8 mouse cellular contexts compared by ENCODE assay signal in the genomic region with DNA sequence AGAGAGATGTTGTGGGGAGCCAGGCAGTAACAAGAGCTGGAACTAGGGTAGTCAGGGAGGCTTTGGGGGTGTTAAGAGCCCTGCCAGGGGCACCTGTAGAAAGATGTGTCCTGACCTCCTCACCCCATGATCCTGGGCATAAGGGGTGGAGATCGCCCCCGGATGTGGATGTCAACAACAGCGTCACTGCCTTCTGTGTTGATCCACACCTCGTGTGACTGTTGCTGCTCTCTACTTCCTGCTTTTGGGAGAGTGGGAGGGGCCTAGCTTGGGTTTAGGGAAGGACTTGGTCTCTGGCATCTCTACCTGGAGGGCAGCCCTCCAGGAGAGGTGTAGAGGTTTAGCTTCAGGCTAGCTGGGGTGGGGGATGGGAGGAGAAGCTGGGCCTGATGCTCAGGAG. TPM values are rescaled to one million over a fixed set of nuclear protein-coding genes. Genes with fewer than 3 reads are reported as not detected.
DNase-seq lines count a peak whose midpoint lies in the region.

No protein-coding gene starts in this region.

- H3K27me3 ChIP-seq in embryonic facial prominence, embryonic 10.5 days (replicated peaks; ENCODE audit: low read depth, poor library complexity, severe bottlenecking): no peaks in the 10 kb centered on the region
- H3K27me3 ChIP-seq in splenic B cell, adult 2 months (ENCODE audit: control insufficient read depth, insufficient read depth, low read length, poor library complexity, severe bottlenecking): no peaks in the 10 kb centered on the region

- peaks cover 15% of the 10 kb centered on the region for H3K4me1 ChIP-seq in embryonic facial prominence, embryonic 10.5 days

- H3K36me3 ChIP-seq in embryonic facial prominence, embryonic 10.5 days (replicated peaks): peaks cover 33% of the 10 kb centered on the region
- H3K36me3 ChIP-seq in splenic B cell, adult 2 months (ENCODE audit: control insufficient read depth, insufficient read depth, low read length, poor library complexity, severe bottlenecking): no peaks in the 10 kb centered on the region; the same call in none of the 2 replicates

- intact Hi-C loops in heart, postnatal 10 days (cut with DNase I): no loop called here

- DNase-seq in CD4-positive, CD25-positive, alpha-beta regulatory T cell, adult 2 months (ENCODE audit: low read depth, low spot score): peak; percentile 86
- peak; percentile 55 for DNase-seq in Muller cell, postnatal 12 days (ENCODE audit: inconsistent ontology term)
- peak; percentile 36 for DNase-seq in embryonic facial prominence, embryonic 10.5 days (ENCODE audit: low spot score)
- DNase-seq in heart, postnatal 10 days: peak; percentile 56 to 67
- DNase-seq in kidney, postnatal 4 days: peak; percentile 53 to 70
- peak; percentile 31 for DNase-seq in mesoderm, embryonic 11.5 days (ENCODE audit: low read depth, low spot score)
- peak; percentile 88 for DNase-seq in splenic B cell, adult 2 months (ENCODE audit: low read depth, low spot score)
- no peak for DNase-seq in layer of hippocampus, postnatal 14 days (ENCODE audit: low spot score in 2 of 2)

- peak overlapping the region; percentile 85 for H3K27ac ChIP-seq in embryonic facial prominence, embryonic 10.5 days (replicated peaks)

- no peaks in the 10 kb centered on the region for H3K9me3 ChIP-seq in embryonic facial prominence, embryonic 10.5 days

- H3K4me3 ChIP-seq in embryonic facial prominence, embryonic 10.5 days: peak overlapping the region; percentile 88

- WGBS in embryonic facial prominence, embryonic 10.5 days: under 1% methylated on average over 4 of the region's 4 CpGs

RNA-seq across cellular contexts. Expression of gene Atg2a, which starts 0.8 kb away (rescaled TPM):
- 12.5 and 13.6 TPM in 2 replicates for polyA plus RNA-seq in embryonic facial prominence, embryonic 10.5 days (2016; fragmentation: Nextera tagmentation; extraction: Ambion mirVana)
- 10 to 100 TPM; 17.7 to 19.0 TPM for total RNA-seq in heart, postnatal 10 days (2021)
- 10 to 100 TPM; 35.9 to 38.2 TPM for total RNA-seq in layer of hippocampus, postnatal 14 days (2021)

RNA-seq across cellular contexts. Expression of gene Ppp2r5b, which starts 6.6 kb away (rescaled TPM):
- polyA plus RNA-seq in embryonic facial prominence, embryonic 10.5 days (2016; fragmentation: Nextera tagmentation; extraction: Ambion mirVana): 25.5 and 26.3 TPM in 2 replicates
- 10 to 100 TPM; 30.7 to 31.7 TPM for total RNA-seq in heart, postnatal 10 days (2021)
- 100 to 1,000 TPM; 158 to 170 TPM for total RNA-seq in layer of hippocampus, postnatal 14 days (2021)

RNA-seq across cellular contexts. Expression of gene Gpha2, which starts 16.1 kb away (rescaled TPM):
- polyA plus RNA-seq in embryonic facial prominence, embryonic 10.5 days (2016; fragmentation: Nextera tagmentation; extraction: Ambion mirVana): 0.98 and 1.3 TPM in 2 replicates
- total RNA-seq in heart, postnatal 10 days (2021): not detected
- total RNA-seq in layer of hippocampus, postnatal 14 days (2021): not detected

RNA-seq across cellular contexts. Expression of gene Ehd1, which starts 34.2 kb away (rescaled TPM):
- polyA plus RNA-seq in embryonic facial prominence, embryonic 10.5 days (2016; fragmentation: Nextera tagmentation; extraction: Ambion mirVana): 81.8 and 83.5 TPM in 2 replicates
- total RNA-seq in heart, postnatal 10 days (2021): 100 to 1,000 TPM; 129 to 181 TPM
- 10 to 100 TPM; 68.8 to 79.0 TPM for total RNA-seq in layer of hippocampus, postnatal 14 days (2021)

RNA-seq across cellular contexts. Expression of gene Majin, which starts 58.1 kb away (rescaled TPM):
- polyA plus RNA-seq in embryonic facial prominence, embryonic 10.5 days (2016; fragmentation: Nextera tagmentation; extraction: Ambion mirVana): not detected in 2 replicates
- total RNA-seq in heart, postnatal 10 days (2021): not detected
- total RNA-seq in layer of hippocampus, postnatal 14 days (2021): not detected

Comparison
In these comparisons a context has a peak if more than half of its experiments do, and no peak if none do; other contexts are left out.
1. DNase-seq: peak in CD4-positive, CD25-positive, alpha-beta regulatory T cell, adult 2 months (single experiment), Muller cell, postnatal 12 days (single experiment), embryonic facial prominence, embryonic 10.5 days (single experiment), heart, postnatal 10 days (2 of 2), kidney, postnatal 4 days (2 of 2), mesoderm, embryonic 11.5 days (single experiment) and splenic B cell, adult 2 months (single experiment); none in layer of hippocampus, postnatal 14 days (0 of 2).
2. RNA of gene Ppp2r5b, which starts 6.6 kb away (total RNA-seq): 158 to 170 TPM in layer of hippocampus, postnatal 14 days; 30.7 to 31.7 TPM in heart, postnatal 10 days; every median in the first group is over 4 times any median in the second.